Mouse (Mus musculus) layer of hippocampus, adult 8-10 months (tissue): ENCODE data around the gene Hist3h2a. TPM values are rescaled to one million over a fixed set of nuclear protein-coding genes. Genes with fewer than 3 reads are reported as not detected.

Source experiments
- DNase-seq, 2 experiments: peaks; one replicate each; pipeline ENCODE4 v3.0.0; 2022; ENCODE audit warnings: low spot score in 2 of 2
- microRNA-seq, 2 experiments: library from miRNA; unstranded; fragments of <30 nt; microRNA quantifications; one replicate each; pipeline ENCODE4 v1.2.0; 2022
- total RNA-seq, 4 experiments: library from RNA; stranded (reverse); gene quantifications; 2 replicates each; pipeline ENCODE4 v1.2.4; 2022

Gene Hist3h2a
- total RNA-seq, 4 experiments from 2014 or later: 48.9 to 64.2 (median 56.8) TPM

GRCm38 (mm10) chr11:58990794-58991193 is 36.3 kb downstream of the Hist3h2a start:
- DNase-seq: no peak

- no peak for DNase-seq
Observed at GRCm38 (mm10) chr11:58991911-58992310, 37.4 kb downstream of the Hist3h2a start.

- DNase-seq: no peak
Observed at GRCm38 (mm10) chr11:58993091-58993670, 38.7 kb downstream of the Hist3h2a start.

DNA sequence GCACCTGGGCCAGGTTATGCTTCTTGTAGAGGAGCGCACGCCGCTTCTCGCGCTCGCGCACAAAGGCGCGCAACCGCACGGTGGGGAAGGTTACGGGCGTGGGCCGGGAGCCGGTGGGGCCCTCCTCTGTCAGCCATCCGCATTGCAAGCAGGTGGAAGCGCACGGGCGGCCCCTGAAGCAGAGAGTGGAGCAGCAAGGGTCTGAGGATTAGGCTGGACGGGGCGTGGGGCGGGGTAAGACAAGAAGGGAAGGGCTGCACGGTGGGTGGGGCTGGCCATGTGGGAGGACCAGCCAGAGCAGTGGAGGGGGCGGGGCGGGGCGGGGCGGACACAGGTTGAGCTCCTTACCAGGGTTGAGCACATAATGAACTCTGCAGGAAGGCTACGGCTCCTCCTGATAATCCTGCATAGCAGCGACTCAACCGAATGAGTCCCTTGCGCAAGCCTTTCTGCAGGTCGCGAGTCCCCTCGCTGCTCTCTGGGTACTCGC is 39.9 kb downstream of the Hist3h2a start:
- no peak for DNase-seq

DNA sequence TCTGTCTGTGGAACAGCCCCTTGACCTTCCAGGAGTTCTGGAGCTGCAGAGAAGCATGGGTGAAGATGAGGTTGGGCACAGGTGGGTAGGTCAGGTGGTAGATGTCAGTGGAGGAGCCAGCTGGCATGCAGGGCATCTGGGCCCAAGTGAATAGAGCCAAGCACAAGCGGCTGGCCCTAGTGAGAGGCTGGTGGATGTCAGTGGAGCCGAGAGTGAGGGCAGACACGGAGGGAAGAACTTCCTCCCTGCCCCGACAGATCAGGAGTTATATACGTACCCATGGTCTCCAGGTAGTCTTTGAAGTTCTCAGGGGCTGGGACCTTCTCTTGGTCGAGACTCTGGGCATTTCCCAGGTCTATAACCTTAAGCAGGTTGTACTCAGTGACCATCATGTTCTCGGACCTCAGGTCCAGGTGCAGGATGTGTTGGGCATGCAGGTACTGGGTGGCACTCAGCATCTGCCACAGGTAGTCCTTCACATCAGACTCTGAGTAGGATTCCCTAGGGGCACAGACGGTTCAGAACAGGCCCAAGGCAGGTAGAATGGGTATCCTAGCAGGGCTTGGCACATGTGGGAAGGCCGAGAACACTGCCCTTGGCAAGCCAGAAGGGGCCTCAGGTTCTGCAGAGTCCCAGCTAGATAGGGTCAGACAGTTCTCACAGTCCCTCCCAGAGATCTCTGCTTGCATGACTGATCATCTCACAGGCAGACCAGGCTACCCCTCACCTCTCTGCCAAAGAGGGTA is 40.7 kb downstream of the Hist3h2a start:
- no peak for DNase-seq

DNA sequence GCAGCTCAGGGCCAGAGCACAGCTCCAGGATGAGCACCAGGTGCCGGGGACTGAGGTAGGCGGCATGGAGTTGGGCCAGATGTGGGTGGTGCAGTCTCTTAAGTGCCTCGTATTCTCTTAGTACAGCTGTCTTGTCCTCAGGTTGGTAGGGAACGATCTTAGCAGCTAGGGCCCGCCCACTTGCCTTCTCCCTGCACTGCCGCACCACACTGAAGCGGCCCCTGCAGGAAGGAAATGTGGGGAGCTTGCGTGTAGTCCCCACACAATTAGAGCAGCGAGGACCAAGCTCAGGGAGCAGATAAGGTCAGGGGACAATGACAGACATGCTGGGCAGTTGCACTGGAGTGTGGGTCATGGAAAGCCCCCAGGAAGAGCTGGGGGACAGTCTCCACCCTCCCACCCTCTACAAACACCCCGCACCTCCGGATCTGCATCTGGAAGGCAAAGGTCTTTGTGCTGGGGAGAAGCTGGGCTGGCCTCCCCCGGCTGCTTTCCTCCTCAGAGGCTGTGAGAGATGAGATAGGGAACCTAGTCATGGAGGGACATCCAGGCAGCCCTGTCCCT is 41.4 kb downstream of the Hist3h2a start:
- no peak for DNase-seq

GRCm38 (mm10) chr11:58997541-58997940 is 43.1 kb downstream of the Hist3h2a start:
- DNase-seq: no peak

DNA sequence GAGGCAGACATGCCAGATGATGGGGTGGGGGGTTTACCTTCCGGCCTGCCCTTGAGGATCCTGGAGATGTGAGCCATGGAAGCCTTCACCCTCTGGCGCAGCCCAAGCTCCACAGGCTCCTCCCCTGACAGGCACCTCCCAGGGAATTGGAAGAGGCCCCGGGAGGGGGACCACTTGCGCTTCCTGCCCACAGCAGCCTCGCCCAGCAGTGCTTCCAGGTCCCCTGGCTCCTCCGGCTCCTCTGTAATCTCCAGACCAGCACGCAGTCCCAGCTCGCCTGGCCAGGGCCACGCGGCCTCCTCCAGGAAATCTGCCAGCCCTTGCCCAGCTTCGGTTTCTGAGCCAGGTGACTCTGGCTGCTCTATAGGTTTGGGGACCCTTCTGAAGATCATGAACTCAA is 44.7 kb downstream of the Hist3h2a start:
- no peak for DNase-seq

GRCm38 (mm10) chr11:58999830-59000229 is 45.3 kb downstream of the Hist3h2a start:
- no peak for DNase-seq

DNA sequence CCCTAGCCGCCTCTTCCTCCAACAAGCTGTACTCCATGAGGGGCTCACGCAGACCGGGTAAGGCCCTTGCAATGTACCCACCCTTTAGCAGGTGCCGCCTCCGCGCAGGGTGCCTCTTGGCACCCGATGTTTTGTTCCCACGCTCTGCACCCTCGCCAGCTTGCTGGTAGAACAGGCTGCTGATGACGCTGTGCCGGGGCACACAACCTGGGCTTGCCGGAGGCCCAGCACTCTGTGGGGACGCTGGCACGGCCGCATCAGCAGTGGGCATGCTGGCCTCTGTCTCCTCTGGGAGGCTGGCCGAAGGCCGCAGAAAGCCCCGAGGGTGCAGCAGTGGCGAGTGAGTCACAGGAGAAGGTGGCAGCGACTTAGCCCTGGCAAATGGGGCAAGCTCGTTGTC is 46.1 kb downstream of the Hist3h2a start:
- peak; percentile 77 to 81 for DNase-seq

- no peak for DNase-seq
Observed at GRCm38 (mm10) chr11:59002327-59003079, 48.0 kb downstream of the Hist3h2a start.

Small RNA genes within 50 kb of the gene (microRNA-seq; reads per million reads assigned to microRNA genes)
- gene Gm44313: 0 to 0.51 reads per million in 2 experiments

Other genes with a start within 250 kb of the Hist3h2a start
- gene Olfr318, start 230.7 kb upstream of the Hist3h2a start, total RNA-seq: under 1 TPM in 2 of 4 experiments, not detected in 2; 0.09 to 0.16 TPM
- gene Olfr317, start 215.5 kb upstream of the Hist3h2a start, total RNA-seq: under 1 TPM in 3 of 4 experiments, not detected in 1; 0.19 to 0.76 (median 0.43) TPM
- gene Olfr316, start 202.0 kb upstream of the Hist3h2a start, total RNA-seq: 1 to 10 TPM in 2 of 4 experiments, under 1 TPM in 2; 0.59 to 1.8 (median 1.2) TPM
- gene Olfr315, start 181.5 kb upstream of the Hist3h2a start, total RNA-seq: not detected
- not detected for gene Olfr314, start 171.7 kb upstream of the Hist3h2a start, total RNA-seq
- gene Fam183b, start 152.7 kb upstream of the Hist3h2a start, total RNA-seq: 1 to 10 TPM; 5.4 to 7.7 (median 6.4) TPM
- not detected for gene Olfr313, start 139.7 kb upstream of the Hist3h2a start, total RNA-seq
- gene Olfr312, start 125.4 kb upstream of the Hist3h2a start, total RNA-seq: not detected
- gene Olfr311, start 115.4 kb upstream of the Hist3h2a start, total RNA-seq: not detected
- gene Gm12258, start 107.5 kb upstream of the Hist3h2a start, total RNA-seq: 10 to 100 TPM; 15.8 to 24.2 (median 21.4) TPM
- gene 2810021J22Rik, start 87.5 kb upstream of the Hist3h2a start, total RNA-seq: 10 to 100 TPM in 3 of 4 experiments, 1 to 10 TPM in 1; 7.1 to 14.0 (median 12.1) TPM
- gene Zfp39, start 50.5 kb upstream of the Hist3h2a start, total RNA-seq: 10 to 100 TPM in 2 of 4 experiments, 1 to 10 TPM in 2; 9.0 to 10.2 (median 9.8) TPM
- under 1 TPM in 1 of 4 experiments, not detected in 3; 0.14 TPM for gene Btnl10, start 36.8 kb upstream of the Hist3h2a start, total RNA-seq
- gene Rnf187, start 15.8 kb upstream of the Hist3h2a start, total RNA-seq: 100 to 1,000 TPM; 426 to 450 (median 442) TPM
- 10 to 100 TPM; 71.4 to 92.2 (median 75.7) TPM for gene Hist3h2ba, start 5.8 kb upstream of the Hist3h2a start, total RNA-seq
- 1 to 10 TPM; 2.8 to 6.3 (median 4.8) TPM for gene Trim17, start within 50 bp of the Hist3h2a start, total RNA-seq
- gene Trim11, start 23.4 kb downstream of the Hist3h2a start, total RNA-seq: 10 to 100 TPM; 28.4 to 32.5 (median 31.0) TPM
- 1 to 10 TPM; 1.2 to 1.9 (median 1.5) TPM for gene Obscn, start 181.7 kb downstream of the Hist3h2a start, total RNA-seq
- gene Iba57, start 209.1 kb downstream of the Hist3h2a start, total RNA-seq: 10 to 100 TPM in 1 of 4 experiments, 1 to 10 TPM in 3; 5.9 to 10.2 (median 7.3) TPM
- gene Gjc2, start 228.5 kb downstream of the Hist3h2a start, total RNA-seq: 10 to 100 TPM; 11.8 to 15.9 (median 12.5) TPM
- gene Guk1, start 237.5 kb downstream of the Hist3h2a start, total RNA-seq: 100 to 1,000 TPM; 135 to 149 (median 141) TPM
- 10 to 100 TPM; 31.2 to 40.8 (median 36.1) TPM for gene Mrpl55, start 247.8 kb downstream of the Hist3h2a start, total RNA-seq